Mouse (Mus musculus) small intestine, adult 10 weeks (tissue): Measurements from ENCODE around the gene Dmrtc2. TPM values are rescaled to one million over a fixed set of nuclear protein-coding genes. Genes with fewer than 3 reads are reported as not detected.

ENCODE experiments used
- polyA plus RNA-seq: library from polyadenylated mRNA; stranded (reverse); fragments of 350-450 nt; fragmentation: Illumina TruSeq; extraction: RNeasy Lipid Tissue Mini Kit (QIAGEN cat#74804); gene quantifications from one replicate; pipeline ENCODE4 v1.2.3, GENCODE M21; 2014; ENCODE audit warnings: low replicate concordance

The Dmrtc2 gene
- not detected for polyA plus RNA-seq

GRCm38 (mm10) chr7:24869532-24870165, at the start of gene Dmrtc2, which contains the start of gene Lypd4:
TSS of gene Dmrtc2 (plus strand) at chr7:24870057.
TSS of gene Lypd4 (minus strand) at chr7:24869941.

GRCm38 (mm10) chr7:24861913-24862312, 7.9 kb upstream of the Dmrtc2 start, which contains the start of gene Gm9844:
TSS of gene Gm9844 (plus strand) at chr7:24862213.

GRCm38 (mm10) chr7:24883896-24884692, 14.2 kb downstream of the Dmrtc2 start, which contains the start of gene Rps19:
TSS of gene Rps19 (plus strand) at chr7:24884371.

GRCm38 (mm10) chr7:24897224-24897623, 27.4 kb downstream of the Dmrtc2 start, which contains the start of gene Cd79a:
TSS of gene Cd79a (plus strand) at chr7:24897381.

GRCm38 (mm10) chr7:24902630-24903443, 33.0 kb downstream of the Dmrtc2 start, which contains the start of gene Arhgef1:
TSS of gene Arhgef1 (plus strand) at chr7:24902912.

Other genes with a start within 250 kb of the Dmrtc2 start
- gene Lypd3, start 233.5 kb upstream of the Dmrtc2 start, polyA plus RNA-seq: not detected
- not detected for gene Tex101, start 193.4 kb upstream of the Dmrtc2 start, polyA plus RNA-seq
- not detected for gene BC049730, start 160.8 kb upstream of the Dmrtc2 start, polyA plus RNA-seq
- gene Gm4763, start 143.1 kb upstream of the Dmrtc2 start, polyA plus RNA-seq: not detected
- not detected for gene Cd177, start 109.7 kb upstream of the Dmrtc2 start, polyA plus RNA-seq
- gene Ceacam10, start 92.9 kb upstream of the Dmrtc2 start, polyA plus RNA-seq: 0.59 TPM
- gene Gm9844, start 7.8 kb upstream of the Dmrtc2 start, polyA plus RNA-seq: not detected
- gene Lypd4, start 116 bp upstream of the Dmrtc2 start, polyA plus RNA-seq: not detected
- gene Rps19, start 14.3 kb downstream of the Dmrtc2 start, polyA plus RNA-seq: 2.7 TPM
- 0.30 TPM for gene Cd79a, start 27.3 kb downstream of the Dmrtc2 start, polyA plus RNA-seq
- 0.37 TPM for gene Arhgef1, start 32.9 kb downstream of the Dmrtc2 start, polyA plus RNA-seq
- gene Gm4881, start 74.4 kb downstream of the Dmrtc2 start, polyA plus RNA-seq: not detected
- not detected for gene Rabac1, start 102.7 kb downstream of the Dmrtc2 start, polyA plus RNA-seq
- gene Atp1a3, start 135.9 kb downstream of the Dmrtc2 start, polyA plus RNA-seq: not detected
- not detected for gene Grik5, start 202.3 kb downstream of the Dmrtc2 start, polyA plus RNA-seq
- gene Zfp574, start 202.5 kb downstream of the Dmrtc2 start, polyA plus RNA-seq: 0.71 TPM